Mouse (Mus musculus): ENCODE measurements around the gene Wdr45.

- no peak for TF ChIP-seq POLR2A (IDR thresholded peaks at IDR 0.05; ENCODE audit: insufficient read length, low read depth)
- TF ChIP-seq SRF (IDR thresholded peaks at IDR 0.05; ENCODE audit: control insufficient read depth, insufficient read length, low read depth) = no peak
- no peak for TF ChIP-seq POLR2AphosphoS2 (IDR thresholded peaks at IDR 0.05; ENCODE audit: insufficient read length, low read depth)
- TF ChIP-seq TCF12 (IDR thresholded peaks at IDR 0.05; ENCODE audit: insufficient read depth, poor library complexity, severe bottlenecking) = no peak
- no peak for TF ChIP-seq CEBPB (IDR thresholded peaks at IDR 0.05; ENCODE audit: insufficient read depth, poor library complexity, severe bottlenecking)
- TF ChIP-seq MAX (IDR thresholded peaks at IDR 0.05; ENCODE audit: low read depth) = no peak
- no peak for TF ChIP-seq E2F4 (IDR thresholded peaks at IDR 0.05; ENCODE audit: insufficient read depth)
These were observed 8.6 kb downstream of the Wdr45 start for GRCm38 (mm10) chrX:7722691-7723090.
